Mouse (Mus musculus) stomach, postnatal 0 days (tissue): ENCODE results near the gene Hyal2.

Experiments used
- CTCF ChIP-seq: IDR thresholded peaks from 2 replicates; pipeline ENCODE4 v1.5.1; 2016; ENCODE audit warnings: antibody characterized with exemption, low read depth, mild to moderate bottlenecking, moderate library complexity
- EP300 ChIP-seq: optimal IDR thresholded peaks from 2 replicates; pipeline ENCODE3; 2016; ENCODE audit warnings: antibody characterized with exemption

GRCm38 (mm10) chr9:107579023-107579900 is 11.5 kb downstream of the Hyal2 start:
- TF ChIP-seq CTCF (no peak), EP300 (no peak)
